Comparison of ENCODE assay signal across 17 mouse cellular contexts in the genomic region with DNA sequence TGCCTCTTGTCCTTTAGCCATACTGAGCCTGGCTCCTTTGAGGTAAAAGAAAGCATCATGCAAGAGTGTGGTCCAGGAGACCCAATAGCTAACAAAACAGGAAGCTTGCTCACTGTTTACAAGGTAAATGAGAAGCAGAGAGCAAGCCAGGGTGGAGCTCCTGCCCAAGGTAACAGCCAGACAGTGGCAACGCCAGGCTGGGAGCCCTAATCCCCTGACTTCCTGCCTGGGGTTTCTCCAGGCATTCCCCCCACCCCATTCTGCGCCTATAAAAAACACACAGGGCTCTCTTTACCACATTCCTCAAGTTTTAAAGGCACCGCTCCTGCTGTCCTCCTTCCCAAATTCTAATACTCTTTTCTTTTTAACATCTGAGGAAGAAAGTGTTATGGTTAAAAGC.
DNase-seq lines count a peak whose midpoint lies in the region; ATAC-seq lines count a peak whose summit lies in the region.
"Had no signal": no experiment of that assay in that cellular context is flagged by ENCODE, and none has a peak within 500 bp of the region (broad histone marks: within the 10 kb centered on the region; RNA-seq: fewer than 3 reads in every experiment).

No protein-coding gene starts in this region.

- H3K36me3 ChIP-seq in kidney, embryonic 14.5 days (ENCODE audit: control insufficient read depth, insufficient read depth, low read length) = no peaks in the 10 kb centered on the region
- H3K36me3 ChIP-seq: midbrain, embryonic 10.5 days had no signal

- no peaks in the 10 kb centered on the region for H3K9me3 ChIP-seq in kidney, embryonic 14.5 days (ENCODE audit: control insufficient read depth, low read length)
- H3K9me3 ChIP-seq: midbrain, embryonic 10.5 days had no signal

- H3K9ac ChIP-seq in kidney, embryonic 14.5 days (ENCODE audit: low read depth, low read length) = no peak overlapping the region
- H3K9ac ChIP-seq: liver, embryonic 14.5 days had no signal

- ATAC-seq in kidney, embryonic 14.5 days (ENCODE audit: low FRiP score, low TSS enrichment) = no peak
- ATAC-seq: hindbrain, postnatal 0 days had no signal

- peaks cover 31% of the 10 kb centered on the region for H3K4me1 ChIP-seq in kidney, embryonic 14.5 days (ENCODE audit: control insufficient read depth, insufficient read depth, low read length)

- DNase-seq in kidney, postnatal 25 days = no peak
- DNase-seq in embryo, embryonic 11 days = peak; percentile 72
- DNase-seq in forelimb bud, embryonic 11.5 days (ENCODE audit: low read depth, low spot score) = peak; percentile 80
- DNase-seq in mesoderm, embryonic 11.5 days (ENCODE audit: low read depth, low spot score) = peak; percentile 65
- DNase-seq in thymus, postnatal 36 days = no peak
- DNase-seq in gastrocnemius, adult 18-20 months (ENCODE audit: low spot score) = no peak
- DNase-seq in right cerebral cortex, postnatal 36 days (ENCODE audit: low spot score in 2 of 2) = no peak
- DNase-seq: adrenal gland, postnatal 25 days; cerebellum, postnatal 14 days; heart, postnatal 10 days; lung, postnatal 10 days had no signal

- peak overlapping the region; percentile 30; the same call in 1 of the 2 replicates for H3K27ac ChIP-seq in kidney, embryonic 14.5 days (ENCODE audit: low read depth, low read length)
- H3K27ac ChIP-seq: hindbrain, postnatal 0 days; layer of hippocampus, adult 2 months; left cerebral cortex, adult 2 months; liver, embryonic 14.5 days; midbrain, embryonic 10.5 days had no signal

- H3K4me2 ChIP-seq in kidney, embryonic 14.5 days (replicated peaks; ENCODE audit: low read depth, low read length) = no peak overlapping the region

- no peaks in the 10 kb centered on the region for H3K27me3 ChIP-seq in kidney, embryonic 14.5 days (ENCODE audit: control insufficient read depth, insufficient read depth, low read length)

- no peak overlapping the region for H3K4me3 ChIP-seq in kidney, embryonic 14.5 days (ENCODE audit: low read length)
- H3K4me3 ChIP-seq: layer of hippocampus, adult 2 months; left cerebral cortex, adult 2 months; midbrain, embryonic 10.5 days had no signal

- 14% methylated on average over 3 of the region's 3 CpGs for WGBS in kidney, embryonic 14.5 days

Comparison
In these comparisons a context has a peak if more than half of its experiments do, and no peak if none do; other contexts are left out.
1. DNase-seq: peak in embryo, embryonic 11 days (single experiment), forelimb bud, embryonic 11.5 days (single experiment) and mesoderm, embryonic 11.5 days (single experiment); none in kidney, postnatal 25 days (0 of 2), thymus, postnatal 36 days (0 of 2), gastrocnemius, adult 18-20 months (single experiment) and right cerebral cortex, postnatal 36 days (0 of 2).